Mouse (Mus musculus): ENCODE measurements around the gene Cdca8. TPM values are rescaled to one million over a fixed set of nuclear protein-coding genes. Genes with fewer than 3 reads are reported as not detected.

Cdca8 gene
- total and polyA plus RNA-seq, 3 experiments = 58.8 to 188 (median 101) TPM

DNA sequence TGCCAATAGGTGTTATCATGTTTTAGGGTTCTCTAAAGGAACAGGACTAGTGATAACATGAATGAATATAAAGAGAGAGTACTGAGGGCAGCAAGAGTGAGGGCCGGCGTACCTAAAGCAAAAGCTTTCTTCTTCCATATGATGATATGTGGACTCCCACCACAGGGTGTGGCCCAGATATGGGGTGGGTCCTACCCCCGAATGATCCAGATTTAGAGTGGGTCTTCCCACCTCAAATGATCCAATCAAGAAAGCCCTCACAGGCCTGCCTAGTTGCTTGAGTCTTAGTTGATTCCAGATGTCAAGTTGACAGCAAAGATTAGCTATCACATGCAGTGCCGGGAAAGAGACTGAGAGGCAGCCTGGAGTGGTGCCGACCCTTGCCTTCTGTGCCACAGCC lies 4.7 kb upstream of the Cdca8 start:
- no peak overlapping the region for H3K27ac ChIP-seq (ENCODE audit: insufficient read depth, low read depth)
- DNase-seq (ENCODE audit: extremely low read depth) = no peak
- no peak overlapping the region for H3K4me3 ChIP-seq (replicated peaks in 1 of 3; ENCODE audit: low read depth in 2 of 3, low read length in 2 of 3, poor library complexity in 1 of 3)
- dilution Hi-C loops (cut with MboI; ENCODE audit: extremely low pct_ligation_motif_present, extremely low pct_unique_long_range_greater_than_20kb, low sequenced_read_pairs) (no loop called here), in situ Hi-C loops (cut with MboI; ENCODE audit: low pct_ligation_motif_present, low pct_unique_long_range_greater_than_20kb, low sequenced_read_pairs) (no loop called here)
- peaks cover 27 to 77% of the 10 kb centered on the region in 2 experiments for H3K36me3 ChIP-seq (replicated peaks in 1 of 2; ENCODE audit: control insufficient read depth in 1 of 2, insufficient read depth in 1 of 2, low read length in 1 of 2)
- TF ChIP-seq UBTF (IDR thresholded peaks at IDR 0.05; ENCODE audit: low read depth, low read length) (no peak), BHLHE40 (IDR thresholded peaks at IDR 0.05; ENCODE audit: low read depth, low read length) (no peak), ZC3H11A (IDR thresholded peaks at IDR 0.05; ENCODE audit: low read depth, low read length) (no peak), CHD2 (IDR thresholded peaks at IDR 0.05; ENCODE audit: low read length) (no peak), SIN3A (IDR thresholded peaks at IDR 0.05; ENCODE audit: low read length) (no peak), KAT2A (IDR thresholded peaks at IDR 0.05; ENCODE audit: insufficient replicate concordance, low read length) (no peak), IRF4 (IDR thresholded peaks at IDR 0.05; ENCODE audit: low read depth, low read length) (no peak), HCFC1 (IDR thresholded peaks at IDR 0.05; ENCODE audit: low read depth, low read length) (no peak), MAZ (IDR thresholded peaks at IDR 0.05; ENCODE audit: low read depth, low read length) (no peak), EP300 (IDR thresholded peaks at IDR 0.05; ENCODE audit: low read length) (no peak), SMC3 (IDR thresholded peaks at IDR 0.05; ENCODE audit: low read depth, low read length) (no peak), PAX5 (IDR thresholded peaks at IDR 0.05; ENCODE audit: low read length) (no peak), MAFK (IDR thresholded peaks at IDR 0.05; ENCODE audit: insufficient replicate concordance, low read length) (no peak), ELF1 (IDR thresholded peaks at IDR 0.05; ENCODE audit: low read depth, low read length) (no peak), POLR2A (IDR thresholded peaks at IDR 0.05; ENCODE audit: low read depth, low read length) (no peak), NELFE (IDR thresholded peaks at IDR 0.05; ENCODE audit: low read depth, low read length) (no peak), ZKSCAN1 (IDR thresholded peaks at IDR 0.05; ENCODE audit: borderline replicate concordance, low read depth, low read length) (no peak), POLR2AphosphoS2 (IDR thresholded peaks at IDR 0.05; ENCODE audit: low read depth, low read length) (no peak), ZNF384 (IDR thresholded peaks at IDR 0.05; ENCODE audit: low read depth, low read length) (no peak), MXI1 (IDR thresholded peaks at IDR 0.05; ENCODE audit: low read depth, low read length) (no peak)
- H3K27me3 ChIP-seq (replicated peaks) = no peaks in the 10 kb centered on the region
- no peak overlapping the region for H3K9ac ChIP-seq (ENCODE audit: insufficient read depth, low read depth)
- no peaks in the 10 kb centered on the region for H3K9me3 ChIP-seq (replicated peaks; ENCODE audit: low read length)
- H3K79me2 ChIP-seq (replicated peaks; ENCODE audit: control insufficient read depth, extremely low read depth, insufficient read depth, poor library complexity, severe bottlenecking) = no peaks in the 10 kb centered on the region
- H3K4me2 ChIP-seq (ENCODE audit: insufficient read depth, low read depth, poor library complexity, severe bottlenecking) = no peak overlapping the region
- H3K4me1 ChIP-seq (ENCODE audit: control insufficient read depth in 1 of 2, insufficient read depth in 2 of 2) = peaks cover 0 to 7% of the 10 kb centered on the region in 2 experiments; a peak in 2 of 4 replicates

DNA sequence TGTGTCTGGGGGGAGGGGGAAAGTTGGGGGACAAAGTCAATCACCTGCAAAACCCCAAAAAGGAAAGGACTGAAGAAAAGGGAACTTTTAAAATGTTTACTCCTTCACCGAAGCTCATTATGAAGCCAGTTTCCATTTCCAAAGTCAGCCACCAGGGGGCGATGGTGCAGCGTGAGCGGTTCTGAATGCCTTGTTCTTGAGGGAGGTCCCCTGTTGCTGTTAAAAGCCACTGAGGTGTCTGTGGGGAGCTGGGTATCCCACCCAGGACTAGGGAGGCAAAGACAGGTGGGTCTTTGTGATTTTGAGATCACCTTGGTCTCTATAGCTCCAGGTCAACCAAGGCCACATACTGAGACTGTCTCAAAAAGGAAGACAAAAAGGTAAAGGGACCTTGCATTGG lies 3.9 kb upstream of the Cdca8 start:
- Histone ChIP-seq H3K79me2 (replicated peaks; ENCODE audit: control insufficient read depth, extremely low read depth, insufficient read depth, poor library complexity, severe bottlenecking) (peaks cover 6% of the 10 kb centered on the region), H3K36me3 (replicated peaks in 1 of 2; ENCODE audit: control insufficient read depth in 1 of 2, insufficient read depth in 1 of 2, low read length in 1 of 2) (peaks cover 34 to 81% of the 10 kb centered on the region in 2 experiments)
- dilution Hi-C loops (cut with MboI; ENCODE audit: extremely low pct_ligation_motif_present, extremely low pct_unique_long_range_greater_than_20kb, low sequenced_read_pairs) = no loop called here

More for the DNA sequence above, 3.9 kb upstream of the Cdca8 start:
- DNase-seq (ENCODE audit: extremely low read depth) = peak; percentile 72
- H3K9me3 ChIP-seq (replicated peaks; ENCODE audit: low read length) = no peaks in the 10 kb centered on the region
- peaks cover 0 to 13% of the 10 kb centered on the region in 2 experiments; a peak in 2 of 4 replicates for H3K4me1 ChIP-seq (ENCODE audit: control insufficient read depth in 1 of 2, insufficient read depth in 2 of 2)
- H3K4me2 ChIP-seq (ENCODE audit: insufficient read depth, low read depth, poor library complexity, severe bottlenecking) = no peak overlapping the region
- no peak for TF ChIP-seq TBP (conservative IDR thresholded peaks at IDR 0.05; ENCODE audit: low read depth, low read length)
- TF ChIP-seq PAX5 (IDR thresholded peaks at IDR 0.05; ENCODE audit: low read length) = no peak
- peak; percentile 33; the same call in 1 of the 2 replicates for TF ChIP-seq NELFE (IDR thresholded peaks at IDR 0.05; ENCODE audit: low read depth, low read length)
- TF ChIP-seq RAD21 (IDR thresholded peaks at IDR 0.05; ENCODE audit: low read depth, low read length) = peak; percentile 88
- no peak for TF ChIP-seq MEF2A (IDR thresholded peaks at IDR 0.05; ENCODE audit: borderline replicate concordance, low read depth, low read length)
- no peak for TF ChIP-seq POLR2AphosphoS2 (IDR thresholded peaks at IDR 0.05; ENCODE audit: low read depth, low read length)
- peak; percentile 74 to 96 for TF ChIP-seq CTCF (conservative IDR thresholded peaks at IDR 0.05 in 1 of 2, IDR thresholded peaks at IDR 0.05 in 1 of 2; ENCODE audit: low read depth in 2 of 2, low read length in 2 of 2)
- TF ChIP-seq SIN3A (IDR thresholded peaks at IDR 0.05; ENCODE audit: low read length) = 0 out of 2 replicates have a peak, but pooled peaks have one; percentile 32
- peak; percentile 30; the same call in 1 of the 2 replicates for TF ChIP-seq ZC3H11A (IDR thresholded peaks at IDR 0.05; ENCODE audit: low read depth, low read length)
- TF ChIP-seq SMC3 (IDR thresholded peaks at IDR 0.05; ENCODE audit: low read depth, low read length) = peak; percentile 87
- 0 out of 2 replicates have a peak, but pooled peaks have one; percentile 16 for TF ChIP-seq MAZ (IDR thresholded peaks at IDR 0.05; ENCODE audit: low read depth, low read length)
- no peak overlapping the region for H3K9ac ChIP-seq (ENCODE audit: insufficient read depth, low read depth)
- no peaks in the 10 kb centered on the region for H3K27me3 ChIP-seq (replicated peaks)
- in situ Hi-C loops (cut with MboI; ENCODE audit: low pct_ligation_motif_present, low pct_unique_long_range_greater_than_20kb, low sequenced_read_pairs) = no loop called here
- no peak overlapping the region for H3K4me3 ChIP-seq (replicated peaks in 1 of 3; ENCODE audit: low read depth in 2 of 3, low read length in 2 of 3, poor library complexity in 1 of 3)
- H3K27ac ChIP-seq (ENCODE audit: insufficient read depth, low read depth) = no peak overlapping the region

Data from CH12.LX (cell line).